Mouse (Mus musculus) layer of hippocampus, adult 2 months (tissue): ENCODE measurements around the gene Il23r. TPM values are rescaled to one million over a fixed set of nuclear protein-coding genes. Genes with fewer than 3 reads are reported as not detected.

Source experiments
- DNase-seq, 2 experiments: peaks; one replicate each; pipeline ENCODE4 v3.0.0; 2022; ENCODE audit warnings: low spot score in 2 of 2
- H3K27ac ChIP-seq: fragments of 200-600 bp; 2 replicates; pipeline ENCODE4 v1.8.1; 2022
- H3K4me3 ChIP-seq: fragments of 200-600 bp; 2 replicates; pipeline ENCODE4 v1.8.1; 2022; ENCODE audit warnings: mild to moderate bottlenecking
- CTCF ChIP-seq: fragments of 200-600 bp; conservative IDR thresholded peaks from 2 replicates; pipeline ENCODE4 v1.8.1; 2022; ENCODE audit warnings: antibody characterized with exemption, mild to moderate bottlenecking, moderate library complexity
- total RNA-seq, 2 experiments: library from RNA; stranded (reverse); gene quantifications; 2 replicates each; pipeline ENCODE4 v1.2.3; 2021

The Il23r gene
- total RNA-seq, 2 experiments from 2014 or later = not detected

GRCm38 (mm10) chr6:67399551-67399950 is 92.1 kb downstream of the Il23r start:
- TF ChIP-seq CTCF = no peak
- Histone ChIP-seq H3K27ac (no peak overlapping the region), H3K4me3 (no peak overlapping the region)
- no peak for DNase-seq

DNA sequence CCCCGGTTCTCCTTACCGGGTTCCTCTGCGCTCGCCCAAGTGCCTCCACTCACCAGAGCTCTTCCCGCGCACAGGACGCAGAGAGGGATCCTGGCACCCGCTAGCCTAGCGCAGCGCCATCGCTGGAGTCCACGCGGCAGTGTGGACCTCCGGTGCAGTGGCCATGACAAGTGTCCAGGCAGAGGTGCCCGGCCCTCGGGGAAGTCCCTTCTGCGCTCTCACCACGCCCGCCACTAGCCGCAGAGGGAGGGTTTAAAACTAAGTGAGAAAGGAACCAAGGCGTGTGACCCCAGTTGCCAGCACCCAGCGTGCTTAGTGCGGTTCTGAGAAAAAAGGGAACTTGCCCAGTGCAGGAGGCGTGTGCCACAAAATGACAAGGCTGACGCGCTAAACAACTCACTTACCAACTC is 115.7 kb downstream of the Il23r start, which contains the start of gene Il12rb2:
Gene Il12rb2, minus strand, starts transcription at position 207 of the 410 bp plus-strand sequence.
- no peak for DNase-seq
- Histone ChIP-seq H3K4me3 (peak within 1 kb of the TSS; percentile 20; the same call in 1 of the 2 replicates), H3K27ac (no peak within 1 kb of the TSS)
- no peak for TF ChIP-seq CTCF

Other genes starting within 250 kb of the Il23r start
- gene Il12rb2, start 115.7 kb downstream of the Il23r start, total RNA-seq = not detected
- gene Tacstd2, start 43.9 kb upstream of the Il23r start, total RNA-seq = 1 to 10 TPM; 1.5 to 1.6 TPM